Mouse (Mus musculus): ENCODE measurements at regions not wholly inside any gene's neighbourhood (a gene's known extent, or its start where the extent isn't known, plus 50 kb on each side); places are given as distances from the start of the nearest gene placed in this dataset.
A peak's percentile ranks its signal among the peaks of the same experiment; 100 is the strongest.
"Not testable (repeated sequence)": the region's sequence is repeated elsewhere in the genome, so short reads cannot be mapped to it uniquely, and the experiment has no call there.

- DNase-seq (ENCODE audit: low read depth): not testable (repeated sequence)
These were observed 77.1 kb downstream of the Olfr721-ps1 start for GRCm38 (mm10) chr14:14478159-14478558.

- DNase-seq (ENCODE audit: low read depth): peak; percentile 45
These were observed 80.7 kb downstream of the Olfr721-ps1 start for GRCm38 (mm10) chr14:14481840-14482239.

GRCm38 (mm10) chr14:14486356-14486755, 85.3 kb downstream of the Olfr721-ps1 start:
- no peak for DNase-seq (ENCODE audit: low read depth)

- no peak for DNase-seq (ENCODE audit: low read depth)
These were observed 89.4 kb downstream of the Olfr721-ps1 start for GRCm38 (mm10) chr14:14490501-14490900.

GRCm38 (mm10) chr14:14492041-14492440, 90.9 kb downstream of the Olfr721-ps1 start:
- DNase-seq (ENCODE audit: low read depth): no peak

- no peak for DNase-seq (ENCODE audit: low read depth)
These were observed 110.8 kb downstream of the Olfr721-ps1 start for GRCm38 (mm10) chr14:14511927-14512326.

- DNase-seq (ENCODE audit: low read depth): no peak
These were observed 112.0 kb downstream of the Olfr721-ps1 start for GRCm38 (mm10) chr14:14513056-14513455.

- DNase-seq (ENCODE audit: low read depth): no peak
These were observed 112.4 kb downstream of the Olfr721-ps1 start for GRCm38 (mm10) chr14:14513498-14513897.

- no peak for DNase-seq (ENCODE audit: low read depth)
These were observed 113.5 kb downstream of the Olfr721-ps1 start for GRCm38 (mm10) chr14:14514440-14515172.

GRCm38 (mm10) chr14:14515363-14515762, 114.3 kb downstream of the Olfr721-ps1 start:
- no peak for DNase-seq (ENCODE audit: low read depth)

GRCm38 (mm10) chr14:14515918-14516317, 114.8 kb downstream of the Olfr721-ps1 start:
- DNase-seq (ENCODE audit: low read depth): no peak

GRCm38 (mm10) chr14:14518027-14518426, 116.9 kb downstream of the Olfr721-ps1 start:
- no peak for DNase-seq (ENCODE audit: low read depth)

GRCm38 (mm10) chr14:14518841-14519240, 117.7 kb downstream of the Olfr721-ps1 start:
- no peak for DNase-seq (ENCODE audit: low read depth)

GRCm38 (mm10) chr14:14520195-14520594, 119.1 kb downstream of the Olfr721-ps1 start:
- no peak for DNase-seq (ENCODE audit: low read depth)

- DNase-seq (ENCODE audit: low read depth): not testable (repeated sequence)
These were observed 120.2 kb downstream of the Olfr721-ps1 start for GRCm38 (mm10) chr14:14521331-14521730.

- DNase-seq (ENCODE audit: low read depth): peak; percentile 6
These were observed 124.1 kb downstream of the Olfr721-ps1 start for GRCm38 (mm10) chr14:14525225-14525624.

- DNase-seq (ENCODE audit: low read depth): no peak
These were observed 127.3 kb downstream of the Olfr721-ps1 start for GRCm38 (mm10) chr14:14528437-14528836.

GRCm38 (mm10) chr14:14541206-14541605, 140.1 kb downstream of the Olfr721-ps1 start:
- DNase-seq (ENCODE audit: low read depth): peak; percentile 8

- no peak for DNase-seq (ENCODE audit: low read depth)
These were observed 140.6 kb downstream of the Olfr721-ps1 start for GRCm38 (mm10) chr14:14541705-14542104.

- no peak for DNase-seq (ENCODE audit: low read depth)
These were observed 143.1 kb downstream of the Olfr721-ps1 start for GRCm38 (mm10) chr14:14544236-14544635.

GRCm38 (mm10) chr14:14552201-14552600, 149.9 kb upstream of the Slc4a7 start:
- no peak for DNase-seq (ENCODE audit: low read depth)

- no peak for DNase-seq (ENCODE audit: low read depth)
These were observed 127.2 kb upstream of the Slc4a7 start for GRCm38 (mm10) chr14:14574851-14575250.

- no peak for DNase-seq (ENCODE audit: low read depth)
These were observed 110.1 kb upstream of the Slc4a7 start for GRCm38 (mm10) chr14:14591939-14592338.

- no peak for DNase-seq (ENCODE audit: low read depth)
These were observed 107.3 kb upstream of the Slc4a7 start for GRCm38 (mm10) chr14:14594753-14595152.

Measured in induced T-regulatory cell, adult 2 months (primary cell).